Mouse (Mus musculus): ENCODE measurements around the gene Gm14151.
"Not testable (repeated sequence)": the region's sequence is repeated elsewhere in the genome, so short reads cannot be mapped to it uniquely, and the experiment has no call there.

Gm14151 gene

GRCm38 (mm10) chr2:151092250-151092649 is at the start of gene Gm14151:
Gene Gm14151, minus strand, starts transcription at chr2:151092350.
- not testable (repeated sequence) for DNase-seq

GRCm38 (mm10) chr2:151097945-151098344 is 5.8 kb upstream of the Gm14151 start, which contains the start of gene Gm14147:
Gene Gm14147, plus strand, starts transcription at chr2:151098245.
- not testable (repeated sequence) for DNase-seq

- no peak for DNase-seq
Measured at GRCm38 (mm10) chr2:151056637-151057036, 35.5 kb downstream of the Gm14151 start.

GRCm38 (mm10) chr2:151040411-151040810 is 51.7 kb downstream of the Gm14151 start:
- no peak for DNase-seq

- DNase-seq: peak; percentile 10
Measured at GRCm38 (mm10) chr2:151039726-151040125, 52.4 kb downstream of the Gm14151 start.

- peak; percentile 88 for DNase-seq
Measured at GRCm38 (mm10) chr2:151039232-151039695, 52.9 kb downstream of the Gm14151 start, which contains the start of the genes Ninl and Nanp. Gene Ninl, minus strand, starts transcription at chr2:151039382. Gene Nanp, minus strand, starts transcription at chr2:151039398.

- no peak for DNase-seq
Measured at GRCm38 (mm10) chr2:151038811-151039222, 53.3 kb downstream of the Gm14151 start.

GRCm38 (mm10) chr2:151037876-151038552 is 54.1 kb downstream of the Gm14151 start:
- no peak for DNase-seq

- DNase-seq: no peak
Measured at GRCm38 (mm10) chr2:151037292-151037691, 54.9 kb downstream of the Gm14151 start.

Data from right cerebral cortex, postnatal 4 days (tissue).